Mouse (Mus musculus): ENCODE data around the gene Camsap1. TPM values are rescaled to one million over a fixed set of nuclear protein-coding genes. Genes with fewer than 3 reads are reported as not detected.

Gene Camsap1
- total and polyA plus RNA-seq, 3 experiments: 6.2 to 22.1 (median 17.2) TPM

DNA sequence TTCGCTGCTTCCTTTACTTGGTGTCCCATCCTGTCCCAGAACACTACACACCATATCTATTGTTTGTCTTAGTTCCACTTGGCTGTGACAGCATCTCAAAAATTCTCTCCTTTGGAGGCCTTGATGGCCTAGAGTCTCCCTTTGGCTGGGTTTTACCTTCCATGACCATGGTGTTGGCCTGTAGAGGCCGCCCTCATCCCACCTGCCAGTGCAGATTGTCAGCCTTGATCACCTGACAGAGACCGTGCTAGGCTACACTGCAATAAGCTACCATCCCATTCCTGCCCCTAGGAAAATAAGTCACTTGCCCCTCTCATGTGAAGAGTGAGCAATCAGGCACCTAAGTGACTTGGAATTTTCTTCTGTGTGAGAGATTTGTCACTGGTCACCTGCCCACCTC, 47.2 kb upstream of the Camsap1 start:
- Histone ChIP-seq H3K27me3 (replicated peaks) (peaks cover 81% of the 10 kb centered on the region), H3K4me2 (ENCODE audit: insufficient read depth, low read depth, poor library complexity, severe bottlenecking) (no peak overlapping the region), H3K4me1 (ENCODE audit: control insufficient read depth in 1 of 2, insufficient read depth in 2 of 2) (no peaks in the 10 kb centered on the region), H3K79me2 (replicated peaks; ENCODE audit: control insufficient read depth, extremely low read depth, insufficient read depth, poor library complexity, severe bottlenecking) (no peaks in the 10 kb centered on the region), H3K27ac (ENCODE audit: insufficient read depth, low read depth) (no peak overlapping the region), H3K9ac (ENCODE audit: insufficient read depth, low read depth) (no peak overlapping the region), H3K36me3 (replicated peaks in 1 of 2; ENCODE audit: control insufficient read depth in 1 of 2, insufficient read depth in 1 of 2, low read length in 1 of 2) (no peaks in the 10 kb centered on the region), H3K9me3 (replicated peaks; ENCODE audit: low read length) (no peaks in the 10 kb centered on the region), H3K4me3 (replicated peaks in 1 of 3; ENCODE audit: low read depth in 2 of 3, low read length in 2 of 3, poor library complexity in 1 of 3) (no peak overlapping the region)
- TF ChIP-seq RCOR1 (conservative IDR thresholded peaks at IDR 0.05; ENCODE audit: low read depth, low read length): no peak
- TF ChIP-seq JUND (conservative IDR thresholded peaks at IDR 0.05; ENCODE audit: low read depth, low read length): no peak
- peak; percentile 76 for TF ChIP-seq RAD21 (IDR thresholded peaks at IDR 0.05; ENCODE audit: low read depth, low read length)
- no peak for TF ChIP-seq CHD2 (IDR thresholded peaks at IDR 0.05; ENCODE audit: low read length)
- TF ChIP-seq BHLHE40 (IDR thresholded peaks at IDR 0.05; ENCODE audit: low read depth, low read length): peak; percentile 52; the same call in 1 of the 2 replicates
- peak in 1 of 2 experiments; percentile 72; a peak in 2 of 4 replicates for TF ChIP-seq CTCF (conservative IDR thresholded peaks at IDR 0.05 in 1 of 2, IDR thresholded peaks at IDR 0.05 in 1 of 2; ENCODE audit: low read depth in 2 of 2, low read length in 2 of 2)
- TF ChIP-seq USF1 (IDR thresholded peaks at IDR 0.05; ENCODE audit: low read depth, low read length): peak; percentile 25; the same call in 1 of the 2 replicates
- no peak for TF ChIP-seq MEF2A (IDR thresholded peaks at IDR 0.05; ENCODE audit: borderline replicate concordance, low read depth, low read length)
- no peak for TF ChIP-seq TBP (conservative IDR thresholded peaks at IDR 0.05; ENCODE audit: low read depth, low read length)
- no peak for TF ChIP-seq E2F4 (IDR thresholded peaks at IDR 0.05; ENCODE audit: insufficient replicate concordance, low read depth, low read length)
- TF ChIP-seq NRF1 (IDR thresholded peaks at IDR 0.05; ENCODE audit: low read depth, low read length): no peak
- peak; percentile 59 for TF ChIP-seq SMC3 (IDR thresholded peaks at IDR 0.05; ENCODE audit: low read depth, low read length)
- dilution Hi-C loops (cut with MboI; ENCODE audit: extremely low pct_ligation_motif_present, extremely low pct_unique_long_range_greater_than_20kb, low sequenced_read_pairs): no loop called here
- DNase-seq (ENCODE audit: extremely low read depth): no peak
- in situ Hi-C loops (cut with MboI; ENCODE audit: low pct_ligation_motif_present, low pct_unique_long_range_greater_than_20kb, low sequenced_read_pairs): loop anchor here (25.0 kb wide), 1 partner anchor 257 kb away; the partner anchor contains the start of gene Ccdc187

DNA sequence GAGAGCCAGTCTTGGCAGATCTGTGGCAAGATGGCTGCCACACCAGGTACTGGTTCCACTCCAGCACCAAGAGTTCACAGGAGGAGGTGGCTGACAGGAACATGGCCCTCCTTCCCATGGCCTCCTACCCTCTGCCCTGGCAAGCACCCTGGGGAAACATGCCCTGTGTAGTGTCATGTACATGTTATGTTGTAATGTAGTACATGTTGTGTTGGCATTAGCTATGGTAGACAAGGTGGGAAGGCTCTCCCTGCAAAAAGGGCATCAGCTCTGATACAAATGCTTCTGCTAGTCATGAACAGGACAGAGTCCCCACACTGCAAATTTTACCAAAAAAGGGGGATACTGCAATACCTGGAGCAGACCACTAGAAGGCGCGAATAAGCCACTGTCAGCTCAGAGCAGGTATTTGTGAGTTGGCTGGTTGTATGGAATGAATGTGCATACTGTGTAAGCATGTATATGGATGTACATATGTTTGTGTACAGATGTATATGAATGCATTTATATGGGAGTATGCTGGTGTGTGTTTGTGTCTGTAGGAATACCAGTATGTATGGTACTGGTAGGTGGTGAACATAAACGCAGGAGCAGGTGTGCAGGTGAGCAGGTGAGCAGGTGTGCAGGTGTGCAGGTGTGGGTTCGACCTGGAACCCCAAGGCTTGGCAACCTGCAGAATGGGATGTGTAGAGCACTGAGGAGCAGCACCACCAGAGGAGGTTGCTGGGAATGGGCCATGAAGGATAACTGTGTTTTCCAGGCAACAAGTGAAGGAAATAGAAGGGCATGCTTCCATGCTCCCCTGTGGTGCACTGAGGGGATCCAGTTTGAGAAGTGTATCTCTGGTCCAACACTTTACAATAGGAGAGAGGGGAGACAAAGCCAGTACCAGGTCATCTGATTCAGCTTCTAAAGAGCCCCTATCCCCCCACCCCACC, 41.3 kb upstream of the Camsap1 start:
- Histone ChIP-seq H3K9ac (ENCODE audit: insufficient read depth, low read depth) (no peak overlapping the region), H3K79me2 (replicated peaks; ENCODE audit: control insufficient read depth, extremely low read depth, insufficient read depth, poor library complexity, severe bottlenecking) (peaks cover 13% of the 10 kb centered on the region), H3K4me2 (ENCODE audit: insufficient read depth, low read depth, poor library complexity, severe bottlenecking) (no peak overlapping the region), H3K4me3 (replicated peaks in 1 of 3; ENCODE audit: low read depth in 2 of 3, low read length in 2 of 3, poor library complexity in 1 of 3) (no peak overlapping the region), H3K4me1 (ENCODE audit: control insufficient read depth in 1 of 2, insufficient read depth in 2 of 2) (peaks cover 9 to 16% of the 10 kb centered on the region in 2 experiments), H3K36me3 (replicated peaks in 1 of 2; ENCODE audit: control insufficient read depth in 1 of 2, insufficient read depth in 1 of 2, low read length in 1 of 2) (peaks cover 0 to 4% of the 10 kb centered on the region in 2 experiments), H3K9me3 (replicated peaks; ENCODE audit: low read length) (no peaks in the 10 kb centered on the region), H3K27me3 (replicated peaks) (peaks cover 33% of the 10 kb centered on the region), H3K27ac (ENCODE audit: insufficient read depth, low read depth) (no peak overlapping the region)
- dilution Hi-C loops (cut with MboI; ENCODE audit: extremely low pct_ligation_motif_present, extremely low pct_unique_long_range_greater_than_20kb, low sequenced_read_pairs) (no loop called here), in situ Hi-C loops (cut with MboI; ENCODE audit: low pct_ligation_motif_present, low pct_unique_long_range_greater_than_20kb, low sequenced_read_pairs) (loop anchor here (10.0 to 25.0 kb wide), 3 partner anchors 120 to 263 kb away; partner anchors contain the start of gene Ccdc187)
- TF ChIP-seq SMC3 (IDR thresholded peaks at IDR 0.05; ENCODE audit: low read depth, low read length) (peak; percentile 81), HCFC1 (IDR thresholded peaks at IDR 0.05; ENCODE audit: low read depth, low read length) (no peak), CTCF (conservative IDR thresholded peaks at IDR 0.05 in 1 of 2, IDR thresholded peaks at IDR 0.05 in 1 of 2; ENCODE audit: low read depth in 2 of 2, low read length in 2 of 2) (peak; percentile 88 to 98), UBTF (IDR thresholded peaks at IDR 0.05; ENCODE audit: low read depth, low read length) (no peak), TCF12 (IDR thresholded peaks at IDR 0.05; ENCODE audit: low read depth, low read length) (0 out of 2 replicates have a peak, but pooled peaks have one; percentile 8), RAD21 (IDR thresholded peaks at IDR 0.05; ENCODE audit: low read depth, low read length) (peak; percentile 84)
- DNase-seq (ENCODE audit: extremely low read depth): peak; percentile 48

Measured in CH12.LX (cell line).